Mouse (Mus musculus) megakaryocyte, embryonic 14.5 days (primary cell): Measurements from ENCODE around the gene Sparc.

Source experiments
- FLI1 ChIP-seq: IDR thresholded peaks from 2 replicates; pipeline ENCODE4 v1.6.1; 2012; ENCODE audit warnings: low read length, inconsistent platforms, mixed read lengths
- GATA1 ChIP-seq: IDR thresholded peaks from 3 replicates; pipeline ENCODE4 v1.6.1; 2012; ENCODE audit warnings: mixed read lengths, low read length, inconsistent platforms, borderline replicate concordance

GRCm38 (mm10) chr11:55416609-55417265 is 6.2 kb downstream of the Sparc start:
- TF ChIP-seq FLI1 (no peak), GATA1 (no peak)
